Mouse (Mus musculus) heart, adult 2 months (tissue): ENCODE data around the gene Syn3.

Experiments used
- CTCF ChIP-seq: fragments of 200-600 bp; IDR thresholded peaks from 2 replicates; pipeline ENCODE4 v1.8.1; 2022; ENCODE audit warnings: antibody characterized with exemption, mild to moderate bottlenecking, moderate library complexity
- POLR2A ChIP-seq: fragments of 200-500 bp; IDR thresholded peaks from 2 replicates; pipeline ENCODE4 v1.6.1; 2011; ENCODE audit warnings: mild to moderate bottlenecking, low read depth, low read length, control low read depth; ENCODE audit not compliant: insufficient read depth

DNA sequence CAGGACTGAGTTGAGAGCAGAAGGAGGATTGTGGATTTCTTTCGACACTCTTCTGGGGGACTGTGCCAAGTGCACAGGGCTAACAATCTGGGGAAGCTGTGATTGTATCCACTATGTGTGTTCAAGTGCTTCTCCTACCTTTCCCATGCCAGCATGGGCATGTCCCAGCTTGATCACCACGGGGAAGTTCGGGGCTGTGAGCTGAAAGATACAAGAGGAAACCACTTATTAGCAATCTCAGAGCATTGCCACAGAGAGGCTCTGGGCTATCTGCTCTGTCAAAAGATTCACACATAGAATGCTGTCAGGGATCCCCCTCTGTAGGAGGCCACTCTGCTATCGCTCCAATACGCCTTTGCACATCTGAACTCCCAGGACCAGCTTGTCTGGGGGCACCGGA lies 363.8 kb downstream of the Syn3 start:
- TF ChIP-seq CTCF (no peak), POLR2A (no peak)
